Mouse (Mus musculus) cerebellum, adult 9-10 months (tissue): ENCODE measurements around the gene Gm15080.
"Not testable (repeated sequence)": the region's sequence is repeated elsewhere in the genome, so short reads cannot be mapped to it uniquely, and the experiment has no call there.

Source experiments
- DNase-seq: peaks from one replicate; pipeline ENCODE4 v3.0.0; 2022

Gene Gm15080

GRCm38 (mm10) chrX:147992693-147993092 lies at the start of gene Gm15080:
Gene Gm15080, plus strand, starts transcription at chrX:147992993.
- DNase-seq, result not testable (repeated sequence)
